Mouse (Mus musculus) liver, adult (tissue): ENCODE results near the gene Ucn.

Source experiments
- GATA4 ChIP-seq: IDR thresholded peaks from 2 replicates; pipeline ENCODE4 v1.6.1; 2014; ENCODE audit warnings: mild to moderate bottlenecking, low read length; ENCODE audit not compliant: insufficient replicate concordance

Ucn gene

DNA sequence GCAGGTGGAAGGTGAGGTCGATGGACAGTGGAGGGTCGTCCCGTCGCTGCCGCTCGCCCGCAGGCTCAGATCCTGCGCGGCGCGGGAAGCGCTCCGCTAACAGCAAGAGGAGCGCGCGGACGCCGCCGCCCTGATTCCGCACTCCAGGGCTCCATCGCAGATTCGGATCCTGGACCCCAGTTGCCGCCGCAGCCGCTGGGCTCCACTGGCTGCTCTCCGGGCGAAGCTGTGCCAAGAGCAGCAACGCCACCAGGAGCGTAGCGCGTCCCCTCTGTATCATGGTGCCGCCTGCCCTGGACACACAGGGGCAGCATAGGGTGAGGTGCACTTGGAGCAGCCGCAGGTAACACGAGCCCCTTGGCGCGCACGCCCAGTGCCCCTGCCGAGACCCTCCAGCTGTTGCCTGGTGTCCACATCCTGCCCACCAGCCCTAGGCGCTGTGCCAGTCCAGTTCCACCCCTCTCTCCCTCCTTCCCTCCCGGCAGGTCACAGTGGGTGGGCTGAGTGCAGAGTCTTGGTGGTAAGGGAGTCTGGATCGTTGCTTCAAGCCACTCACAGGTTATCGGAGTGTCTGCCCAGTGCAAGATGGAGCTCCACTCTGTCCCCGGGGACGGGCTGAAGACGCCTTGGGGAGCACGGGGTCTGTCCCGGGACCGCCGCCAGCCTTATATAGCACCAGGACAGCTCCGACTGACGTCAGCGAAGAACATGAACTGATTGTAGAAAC is at the start of gene Ucn:
TSS of gene Ucn (minus strand) at position 589 of the 727 bp plus-strand sequence.
- no peak for TF ChIP-seq GATA4

DNA sequence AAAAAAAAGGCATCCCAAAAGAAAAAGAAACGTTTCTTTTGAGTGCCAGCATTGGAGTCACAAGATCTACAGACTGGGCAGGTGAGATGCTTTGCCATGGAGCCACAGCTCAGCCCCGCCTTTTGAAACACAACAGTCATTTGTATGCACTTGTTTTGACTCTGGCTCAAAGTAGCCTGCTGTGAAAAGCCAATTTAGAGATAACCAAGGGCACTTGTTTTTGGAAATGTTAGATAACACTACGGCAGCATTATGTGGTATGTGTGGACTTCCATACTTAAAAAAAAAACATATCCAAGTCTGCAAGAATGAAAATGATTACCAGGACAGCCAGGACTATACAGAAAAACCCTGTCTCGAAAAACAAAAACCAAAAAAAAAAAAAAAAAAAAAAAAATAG is 45.0 kb upstream of the Ucn start:
- no peak for TF ChIP-seq GATA4

DNA sequence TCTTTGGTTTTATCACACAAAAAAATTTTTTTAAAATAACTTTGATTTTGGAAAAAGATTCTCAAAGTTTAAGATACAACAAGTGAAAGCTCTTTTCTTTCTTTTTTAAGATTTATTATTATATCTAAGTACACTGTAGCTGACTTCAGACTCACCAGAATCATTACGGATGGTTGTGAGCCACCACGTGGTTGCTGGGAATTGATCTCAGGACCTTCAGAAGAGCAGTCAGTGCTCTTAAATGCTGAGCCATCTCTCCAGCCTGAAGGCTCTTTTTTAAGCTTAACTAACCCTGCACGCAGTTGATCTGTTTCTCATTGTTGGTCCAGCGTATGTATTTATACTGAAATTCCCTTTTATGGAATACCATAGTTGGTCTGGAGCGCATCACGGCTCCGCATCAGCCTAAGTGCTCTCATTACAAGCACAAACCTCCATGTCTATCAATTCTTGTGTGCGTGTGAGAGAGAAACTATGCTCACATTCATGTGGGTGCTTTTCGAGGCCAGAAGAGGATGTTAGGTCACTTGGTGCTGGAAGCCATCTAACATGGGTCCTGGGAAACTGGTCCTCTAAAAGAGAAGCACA is 42.6 kb upstream of the Ucn start:
- TF ChIP-seq GATA4 = no peak

DNA sequence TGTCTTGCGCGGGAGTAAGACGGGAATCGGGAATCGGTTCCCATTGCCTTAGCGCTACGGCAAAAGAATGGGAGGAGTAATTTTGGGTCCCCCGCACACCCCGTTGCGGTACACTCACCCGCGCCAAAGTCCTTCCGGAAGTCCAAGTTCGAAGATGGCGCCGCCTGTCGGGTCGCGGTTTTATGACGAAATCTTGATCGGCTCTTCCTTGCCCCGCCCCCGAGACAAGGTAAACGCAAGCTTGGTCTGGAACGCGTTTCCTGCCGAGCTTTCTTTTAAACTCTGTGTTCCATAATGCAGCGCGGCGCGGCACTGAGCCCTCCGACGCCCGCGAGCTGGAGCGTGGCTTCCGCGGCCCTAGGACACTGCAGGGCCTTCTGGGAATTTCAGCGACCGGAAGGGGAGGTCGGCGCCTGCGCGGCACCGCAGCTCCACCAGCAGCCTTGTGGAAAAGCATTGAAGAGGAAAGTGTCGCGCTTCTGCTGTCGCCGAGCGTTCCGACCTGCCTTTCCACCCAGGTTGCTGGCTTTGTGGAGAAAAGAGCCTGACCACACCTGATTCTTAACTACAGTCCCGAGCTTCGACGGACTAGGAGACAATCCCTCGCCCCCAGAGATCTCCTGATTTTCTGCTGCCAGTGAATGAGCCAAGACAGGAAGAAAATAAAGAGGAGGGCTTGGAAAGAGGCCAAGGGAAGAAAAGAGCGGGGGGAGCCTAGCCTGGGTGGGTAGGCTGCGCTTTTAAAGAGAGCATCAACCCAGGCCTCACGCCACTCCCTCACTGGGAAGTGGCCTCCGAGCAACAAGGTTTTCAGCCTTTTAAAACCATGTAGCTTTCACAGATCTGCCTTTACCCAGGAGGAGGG is 41.4 kb upstream of the Ucn start, which contains the start of the genes Gm29609 and Gtf3c2:
TSS of gene Gm29609 (minus strand) at position 146 of the 865 bp plus-strand sequence.
TSS of gene Gtf3c2 (minus strand) at position 379 of the 865 bp plus-strand sequence.
- no peak; the same call in 1 of the 2 replicates for TF ChIP-seq GATA4

DNA sequence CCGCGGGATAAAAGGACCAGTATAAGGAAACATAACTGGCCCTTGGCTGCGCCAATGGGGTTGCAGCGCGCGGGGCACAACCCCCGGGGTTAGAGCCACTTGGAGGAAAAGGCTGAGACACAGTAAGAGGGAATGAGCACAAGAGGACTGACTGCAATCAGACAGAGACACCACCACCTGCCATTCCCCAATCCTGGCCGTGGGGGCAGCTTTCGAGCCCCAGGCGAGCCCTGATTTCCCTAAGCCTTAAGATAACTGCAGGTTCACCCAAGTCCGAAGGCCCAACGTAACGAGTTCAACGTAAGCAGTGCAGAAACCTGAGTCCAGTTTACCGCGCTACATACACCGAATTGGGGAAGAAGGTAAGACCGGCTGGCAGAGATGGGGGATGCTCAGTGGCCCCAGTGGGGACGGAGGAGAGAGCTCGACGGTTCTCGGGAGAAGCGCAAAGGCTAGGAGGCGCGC is 40.7 kb upstream of the Ucn start:
- TF ChIP-seq GATA4 = no peak

DNA sequence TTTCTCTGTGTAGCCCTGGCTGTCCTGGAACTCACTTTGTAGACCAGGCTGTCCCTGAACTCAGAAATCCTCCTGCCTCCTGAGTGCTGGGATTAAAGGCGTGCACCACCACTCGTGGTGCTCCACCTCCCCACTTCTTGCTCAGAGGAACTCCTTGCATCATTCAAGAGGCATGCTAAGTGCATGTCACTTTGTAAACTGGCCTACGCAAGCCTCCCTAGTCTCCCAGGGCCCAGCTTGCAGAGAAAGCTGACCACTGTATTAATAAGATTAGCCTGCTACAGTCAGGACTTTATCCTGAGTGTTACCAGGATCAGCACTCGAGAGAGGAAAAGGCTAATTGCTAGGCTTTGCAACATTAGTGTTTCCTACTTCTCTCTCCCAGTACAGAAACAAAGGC is 30.0 kb upstream of the Ucn start:
- TF ChIP-seq GATA4 = no peak

DNA sequence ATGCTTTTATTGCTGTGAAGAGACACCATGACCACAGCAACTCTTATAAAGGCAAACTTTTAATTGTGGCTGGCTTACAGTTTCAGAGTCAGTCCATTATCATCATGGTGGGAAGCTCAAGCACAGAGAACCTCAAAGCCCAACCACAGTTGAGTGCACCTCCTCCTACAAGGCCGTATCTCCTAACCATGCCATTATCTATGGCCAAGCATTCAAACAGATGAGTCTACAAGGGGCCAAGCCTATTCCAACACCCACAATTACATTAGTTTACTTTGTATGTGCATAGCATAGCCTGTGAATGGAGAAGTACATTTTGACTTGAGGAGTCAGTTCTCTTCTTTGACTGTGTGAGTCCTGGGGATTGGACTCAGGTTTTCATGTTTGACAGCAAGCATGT is 26.2 kb upstream of the Ucn start:
- TF ChIP-seq GATA4 = no peak

DNA sequence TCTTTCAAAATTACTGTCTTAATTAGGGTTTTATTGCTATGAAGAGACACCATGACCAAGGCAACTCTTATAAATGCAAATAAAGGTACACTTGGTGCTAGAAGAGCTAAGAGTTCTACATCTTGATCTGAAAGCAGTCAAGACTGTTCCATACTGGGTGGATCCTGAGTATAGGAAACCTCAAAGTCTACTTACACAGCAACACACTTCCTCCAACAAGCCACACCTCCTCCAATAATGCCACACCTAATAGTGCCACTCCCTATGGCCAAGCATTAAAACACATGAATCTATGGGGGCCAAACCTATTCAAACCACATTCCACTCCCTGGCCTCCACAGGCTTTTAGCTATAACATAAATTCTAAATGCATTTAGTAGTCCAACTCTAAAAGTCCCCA is 23.8 kb upstream of the Ucn start:
- TF ChIP-seq GATA4 = no peak

DNA sequence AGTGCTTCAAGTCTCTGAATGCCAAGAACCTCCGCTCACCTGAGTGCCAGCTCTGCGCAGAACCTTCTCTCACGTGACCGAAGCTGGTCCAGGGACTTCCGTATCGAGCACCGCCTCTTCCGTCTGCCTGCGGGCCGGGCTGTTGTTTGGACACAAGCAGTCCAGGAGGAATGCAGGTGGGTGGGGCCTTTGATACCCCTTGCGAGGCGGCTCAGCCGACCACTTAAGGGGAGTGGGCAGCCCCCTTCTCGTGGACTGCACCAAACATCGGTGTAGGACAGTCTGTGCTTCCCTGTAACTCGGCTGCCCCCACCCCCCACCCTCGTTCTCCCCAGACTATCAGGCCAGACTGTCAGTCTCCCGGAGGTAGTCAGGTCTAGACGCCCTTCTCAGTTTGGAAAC is 15.5 kb upstream of the Ucn start, which contains the start of gene Mpv17:
TSS of gene Mpv17 (minus strand) at position 100 of the 402 bp plus-strand sequence.
- TF ChIP-seq GATA4 = no peak

DNA sequence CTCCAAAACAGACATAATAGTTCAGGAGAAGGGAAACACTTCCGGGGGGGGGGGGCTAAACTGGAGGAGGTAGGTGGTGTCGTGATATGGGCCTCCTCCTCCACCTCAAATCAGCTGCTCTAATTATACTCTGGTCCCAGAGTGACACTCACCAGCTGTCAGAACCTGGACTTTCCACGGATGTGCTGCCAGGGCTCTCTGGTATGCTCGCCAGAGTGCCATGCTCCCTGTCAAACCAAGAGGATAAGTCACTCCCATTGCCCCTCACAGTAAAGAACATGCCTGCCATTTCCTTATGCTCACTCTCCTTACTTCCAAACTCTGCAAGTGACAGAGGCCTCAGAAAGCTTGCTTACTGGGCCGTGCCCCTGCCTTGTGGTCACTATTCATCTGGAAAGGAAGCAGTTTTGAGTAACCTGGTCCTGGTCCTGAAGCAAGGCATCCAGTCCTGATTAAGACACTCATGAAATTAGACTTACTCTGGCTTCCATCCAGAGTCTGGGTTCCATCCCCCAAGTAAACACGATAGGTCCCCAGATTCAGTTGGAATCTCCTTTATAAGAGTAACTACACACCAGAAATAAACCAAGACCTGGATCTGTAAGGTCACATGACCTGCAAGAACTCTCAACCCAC is 15.0 kb upstream of the Ucn start:
- TF ChIP-seq GATA4 = no peak

DNA sequence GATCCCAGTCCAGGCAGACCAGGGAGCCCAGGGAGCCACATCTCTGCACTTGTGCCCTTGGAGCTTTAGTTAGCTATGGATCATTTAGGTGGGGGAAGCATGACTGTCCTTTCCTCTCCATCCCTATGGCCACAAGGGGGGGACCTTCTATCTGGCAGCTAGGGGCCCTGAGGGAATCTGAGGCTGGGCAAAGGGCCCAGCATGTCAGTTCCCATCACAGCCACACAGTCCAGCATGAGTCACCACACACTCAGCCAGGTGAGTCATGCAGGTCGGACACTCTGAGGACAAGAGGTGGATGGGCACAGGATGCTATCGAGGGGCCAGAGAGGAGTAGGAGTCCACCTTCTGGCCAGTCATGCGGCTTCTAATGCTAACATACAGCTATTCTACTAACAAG is 13.1 kb upstream of the Ucn start:
- TF ChIP-seq GATA4 = no peak

DNA sequence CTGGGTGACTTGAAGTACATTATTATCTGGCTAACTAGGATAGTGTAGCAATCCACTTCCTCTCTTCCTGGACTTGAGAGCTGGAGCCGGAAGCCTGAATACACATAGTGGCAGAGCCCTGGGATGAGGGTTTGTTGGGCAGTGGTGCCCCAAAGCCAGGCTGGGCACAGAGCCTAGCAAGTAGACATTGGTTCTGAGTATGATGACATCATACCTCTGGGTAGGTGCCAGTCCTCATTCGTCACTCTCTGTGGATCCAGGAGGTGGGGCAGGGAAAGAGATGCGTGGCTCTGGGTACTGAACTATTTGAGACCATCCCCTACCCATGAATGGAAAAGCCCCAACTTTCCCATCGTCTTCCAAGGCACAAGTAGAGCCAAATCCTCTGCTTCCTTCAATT is 11.2 kb upstream of the Ucn start:
- TF ChIP-seq GATA4 = no peak

DNA sequence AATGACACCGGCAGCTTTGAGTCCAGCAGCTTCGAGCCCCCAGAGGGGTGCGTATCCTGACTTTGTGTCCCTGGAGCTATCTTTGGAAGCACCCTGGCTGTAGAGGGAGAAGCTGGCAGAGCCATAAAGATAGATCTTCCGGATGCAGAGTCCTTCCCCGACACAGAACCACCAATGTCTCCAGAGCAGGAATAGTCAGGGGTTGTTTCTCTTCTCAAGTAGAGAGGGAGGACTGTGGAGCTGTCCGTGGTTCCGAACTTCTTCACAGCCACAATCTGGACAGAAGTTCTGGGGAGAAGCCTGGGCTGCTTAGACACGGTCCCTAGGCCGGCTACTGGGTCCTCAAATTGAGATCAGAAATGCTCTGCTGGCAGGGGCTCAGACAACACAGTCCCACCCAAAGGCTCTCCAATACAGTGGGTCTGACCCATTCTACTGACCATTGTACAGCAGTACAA is 368 bp upstream of the Ucn start:
- TF ChIP-seq GATA4 = no peak

DNA sequence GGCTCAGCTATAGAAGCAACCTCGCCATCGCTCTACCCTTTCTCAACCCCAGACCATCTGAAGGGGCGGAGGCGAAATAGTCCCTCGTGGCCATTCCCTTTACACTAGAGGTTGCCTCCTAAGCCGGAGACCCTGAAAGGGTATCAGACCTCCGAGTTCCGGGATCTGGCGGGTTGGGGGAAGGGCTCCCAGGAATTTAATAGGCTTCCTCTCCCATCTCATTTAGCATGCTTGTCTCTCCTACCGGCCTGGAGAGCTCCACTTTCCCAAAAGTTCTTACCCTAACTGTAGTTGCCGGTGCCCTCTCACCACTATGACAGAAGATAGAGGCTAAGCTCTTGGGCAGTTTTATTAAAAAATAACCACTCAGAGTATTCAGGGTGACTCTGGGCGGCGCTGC is 971 bp downstream of the Ucn start:
- TF ChIP-seq GATA4 = no peak
